Mouse (Mus musculus): Measurements from ENCODE around the gene Gm20817.
"Not testable (repeated sequence)": the region's sequence is repeated elsewhere in the genome, so short reads cannot be mapped to it uniquely, and the experiment has no call there.

Gm20817 gene

GRCm38 (mm10) chrY:68832628-68833027 is at the start of gene Gm20817:
Gene Gm20817, minus strand, starts transcription at chrY:68832728.
- not testable (repeated sequence) for DNase-seq (ENCODE audit: low read depth)
